Mouse (Mus musculus) heart, postnatal 4 days (tissue): ENCODE data around the gene Arid1b. TPM values are rescaled to one million over a fixed set of nuclear protein-coding genes. Genes with fewer than 3 reads are reported as not detected.

ENCODE experiments used
- DNase-seq: peaks from one replicate; pipeline ENCODE4 v3.0.0; 2021
- total RNA-seq, 2 experiments: library from RNA; stranded (reverse); gene quantifications; 2 replicates each; pipeline ENCODE4 v1.2.3; 2021

The Arid1b gene
- total RNA-seq, 2 experiments from 2014 or later, result 40.5 to 41.6 TPM

DNA sequence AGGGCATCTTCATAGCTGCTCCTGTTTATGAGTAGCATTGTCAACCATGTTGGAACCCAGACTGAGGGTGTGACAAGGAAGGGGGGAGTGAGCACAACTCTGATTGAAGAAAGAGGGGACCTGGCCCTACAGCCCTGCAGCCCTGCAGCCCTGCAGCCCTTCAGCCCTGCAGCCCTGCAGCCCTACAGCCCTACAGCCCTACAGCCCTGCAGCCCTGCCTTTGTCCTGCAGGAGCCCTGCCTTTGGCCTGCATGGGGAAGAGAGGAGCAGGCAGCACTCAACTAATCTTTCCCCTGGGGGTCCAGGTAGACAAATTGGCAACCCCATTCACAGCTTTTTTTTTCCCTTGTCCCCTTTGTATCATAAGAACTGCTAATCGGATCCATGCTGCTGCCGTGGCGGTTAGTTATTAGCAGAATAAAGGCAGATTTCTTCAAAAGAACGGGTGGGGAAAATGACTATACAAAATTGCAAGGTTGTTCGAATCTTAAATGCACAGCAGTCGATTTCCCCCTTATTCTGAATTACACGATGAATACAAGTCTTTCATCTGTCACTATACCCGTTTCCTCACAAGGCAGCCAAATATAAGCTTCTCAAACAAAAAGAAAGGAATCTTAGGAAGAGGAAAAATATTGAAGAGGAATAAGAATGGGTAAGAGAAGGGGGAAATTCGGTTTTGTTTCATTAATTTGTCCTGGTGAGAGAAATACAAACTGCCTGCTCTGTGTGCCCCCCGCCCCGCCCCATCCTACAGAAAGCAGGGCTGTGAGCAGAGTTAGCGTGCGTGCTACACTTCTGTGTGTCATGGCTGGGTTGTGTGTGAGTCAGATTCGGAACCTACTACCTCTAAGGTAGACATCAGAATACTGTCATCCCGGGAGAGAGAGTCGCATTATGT is 260.8 kb downstream of the Arid1b start:
- no peak for DNase-seq

DNA sequence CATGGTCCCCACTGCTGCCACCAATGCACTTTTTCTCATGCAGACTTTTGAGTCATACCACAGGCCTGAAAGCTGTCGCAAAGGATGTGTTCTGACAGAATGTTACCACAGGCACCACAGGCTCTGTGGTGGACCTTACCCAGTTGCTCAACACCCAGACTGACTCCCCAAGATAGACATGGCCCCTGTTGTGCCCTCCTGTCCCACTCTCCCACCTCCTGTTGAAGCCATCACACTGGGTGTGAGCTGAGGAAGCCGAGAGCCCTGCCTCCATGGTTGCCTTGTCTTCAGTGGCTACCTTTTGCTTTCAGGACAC is 261.4 kb downstream of the Arid1b start:
- no peak for DNase-seq

DNA sequence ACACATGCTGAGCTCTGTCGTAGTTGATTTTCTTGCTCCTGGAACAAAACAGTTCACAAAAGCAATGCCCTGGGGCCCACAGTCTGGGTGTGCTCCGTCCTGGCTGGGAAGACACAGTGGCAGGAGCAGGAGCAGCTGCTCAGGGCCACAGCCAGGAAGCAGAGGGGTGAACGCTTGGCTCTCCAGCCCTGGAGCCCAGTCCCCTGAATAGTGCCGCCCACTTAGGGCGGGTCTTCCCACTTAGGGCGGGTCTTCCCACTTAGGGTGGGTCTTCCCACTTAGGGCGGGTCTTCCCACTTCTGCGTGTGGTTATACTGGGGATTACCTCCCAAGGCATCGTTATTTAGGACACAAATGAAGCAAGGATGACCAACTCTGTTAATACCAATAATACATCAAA is 264.8 kb downstream of the Arid1b start:
- DNase-seq, result no peak

DNA sequence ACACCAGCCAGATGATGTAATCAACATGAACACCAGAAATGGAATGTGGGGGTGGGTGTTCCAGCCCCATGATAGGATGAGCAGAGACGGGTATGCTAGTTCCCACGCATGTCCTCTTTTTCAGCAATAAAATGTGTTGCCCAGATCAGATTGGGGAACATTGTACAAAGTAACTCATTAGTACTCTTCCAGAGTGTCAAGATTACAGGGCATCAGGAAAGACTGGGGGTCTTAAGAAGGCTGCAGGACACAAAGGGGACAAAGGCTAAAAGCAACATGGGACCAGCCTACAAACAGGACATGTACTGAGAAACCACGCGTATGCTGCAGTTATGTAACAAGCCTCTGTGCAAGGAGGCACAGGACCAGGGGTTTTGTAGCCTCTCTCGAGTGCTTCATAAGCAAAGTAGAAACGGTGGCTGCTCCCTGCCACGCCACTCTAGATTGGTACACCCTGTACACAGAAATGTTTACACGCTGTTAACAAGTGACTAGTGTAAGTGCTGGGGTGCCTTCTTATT is 267.1 kb downstream of the Arid1b start:
- DNase-seq, result no peak

DNA sequence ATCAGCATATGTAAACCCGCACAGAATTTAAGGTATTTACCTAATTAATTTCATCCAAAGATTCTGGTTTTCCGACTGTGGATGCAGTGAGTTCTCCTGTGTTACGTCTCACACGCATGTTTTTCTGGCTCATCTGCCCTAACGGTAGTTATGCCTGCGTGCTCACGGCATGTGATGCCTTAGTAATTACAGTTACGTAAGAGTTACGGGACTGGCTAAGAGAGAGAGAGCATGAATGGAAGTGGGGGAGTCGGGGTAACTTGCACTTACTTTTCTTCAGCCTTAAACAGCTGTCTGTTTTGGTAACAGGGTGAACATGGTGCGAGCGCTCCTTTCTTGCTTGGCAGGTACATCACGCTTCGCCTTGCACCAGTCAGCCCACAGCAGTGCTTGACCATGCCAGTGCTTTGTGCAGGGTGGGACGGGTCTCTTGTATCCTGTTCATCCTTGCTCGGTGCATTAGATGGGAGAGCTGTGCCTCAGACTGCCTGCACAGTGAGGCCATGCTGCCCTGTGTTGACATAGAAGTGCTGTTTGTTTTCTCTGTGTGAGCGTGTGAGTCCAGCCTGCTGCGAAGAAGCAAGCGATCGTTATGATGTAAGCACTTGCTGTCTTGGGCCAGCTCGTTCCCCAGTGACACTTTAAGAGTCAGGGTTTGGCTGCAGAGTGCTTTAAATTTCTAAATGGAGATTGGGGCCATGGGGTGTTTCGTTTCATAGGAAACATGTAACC is 267.9 kb downstream of the Arid1b start:
- no peak for DNase-seq

DNA sequence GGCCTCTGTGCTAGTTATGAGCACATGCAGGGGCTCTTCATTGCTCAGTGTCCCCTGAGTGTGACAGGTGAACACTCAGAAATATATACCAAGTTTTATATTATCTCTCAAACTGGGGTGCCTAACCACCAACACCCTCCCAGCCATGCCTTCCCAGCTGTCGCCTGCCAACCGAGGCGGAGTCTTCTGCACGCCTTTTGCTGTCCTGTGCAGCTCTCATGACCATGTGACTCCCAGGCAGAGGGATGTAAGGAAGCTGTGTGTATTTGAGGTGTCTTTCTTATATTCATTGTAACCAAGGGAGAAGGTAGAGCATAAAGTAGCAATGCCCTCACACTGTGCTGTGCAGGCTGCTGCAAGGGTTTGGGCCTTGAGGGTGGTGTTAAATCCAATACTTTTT is 268.7 kb downstream of the Arid1b start:
- DNase-seq, result no peak

DNA sequence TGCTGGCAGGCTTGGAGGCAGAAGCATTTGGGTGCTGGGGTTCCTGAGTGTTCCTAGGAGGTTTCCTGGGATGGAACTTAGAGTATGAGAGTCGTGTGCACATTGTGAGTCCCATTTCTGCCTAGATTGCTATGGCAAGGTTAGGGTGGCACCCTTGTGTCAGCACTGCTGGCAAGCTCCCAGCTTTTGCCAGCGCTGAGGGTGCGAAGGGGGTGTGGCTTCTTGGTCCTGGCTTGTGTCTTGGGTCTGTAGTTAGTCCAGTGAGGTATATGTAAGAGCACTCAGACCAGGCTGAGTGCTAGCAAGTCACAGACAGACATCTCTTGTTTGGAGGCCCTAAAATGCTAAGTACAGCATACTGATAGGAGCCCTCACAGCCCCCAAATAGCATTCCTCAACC is 270.7 kb downstream of the Arid1b start:
- no peak for DNase-seq

DNA sequence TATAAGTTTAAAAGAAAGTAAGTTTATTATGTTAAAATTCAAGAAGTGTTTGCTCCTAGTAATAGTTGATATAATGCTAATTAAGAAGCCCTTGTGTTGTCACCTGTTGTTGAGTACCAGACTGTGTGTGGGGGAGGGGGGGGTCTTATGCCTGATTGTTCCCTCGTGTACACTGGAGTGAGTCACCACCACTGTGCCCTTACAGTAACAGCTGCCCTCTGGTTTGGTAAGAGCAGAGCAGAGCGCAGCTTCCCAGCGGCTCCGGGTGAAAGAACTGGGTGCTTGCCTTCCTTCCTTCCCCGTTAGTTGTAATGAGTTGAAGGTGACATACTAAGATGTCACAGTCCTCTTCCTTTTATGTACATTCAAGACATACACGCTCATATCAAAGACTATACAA is 271.5 kb downstream of the Arid1b start:
- no peak for DNase-seq

DNA sequence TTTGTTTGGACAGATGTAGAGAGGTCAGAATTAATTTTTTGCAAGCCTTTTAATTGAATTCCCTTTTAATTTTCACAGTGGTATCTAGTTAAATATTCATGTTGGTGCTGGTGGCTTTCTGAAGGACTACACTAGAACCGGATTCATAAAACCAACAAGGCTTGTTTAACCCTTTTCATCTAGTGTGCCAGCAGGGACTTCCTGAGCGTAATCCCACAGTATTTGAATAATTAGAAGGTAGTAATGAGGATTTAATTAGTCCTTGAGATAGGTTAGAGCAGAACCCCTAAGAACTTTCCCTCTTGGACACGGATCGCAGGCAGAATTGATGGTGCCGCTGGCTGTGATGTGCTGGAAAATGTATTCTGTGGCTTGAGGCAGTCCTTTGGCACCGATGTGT is 273.6 kb downstream of the Arid1b start:
- DNase-seq, result no peak

DNA sequence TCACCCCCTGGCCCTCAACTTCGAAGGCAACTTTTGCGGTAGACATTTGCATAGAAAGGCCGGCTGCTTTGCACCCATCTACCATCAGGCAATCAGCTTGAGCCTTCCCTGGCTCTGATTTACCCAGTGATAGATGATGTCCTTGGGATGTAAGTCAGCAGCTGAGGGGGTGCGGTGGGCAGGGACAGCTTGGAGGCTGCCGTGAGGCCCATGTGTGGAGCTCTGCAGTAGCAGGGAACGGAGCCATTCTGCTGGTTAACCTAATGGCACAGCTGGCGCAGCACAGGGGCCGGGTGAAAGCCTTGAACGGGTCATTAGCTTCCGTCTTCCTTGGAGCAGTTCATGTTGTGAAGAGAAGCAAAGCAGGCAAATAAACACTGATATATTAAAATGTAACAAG is 275.2 kb downstream of the Arid1b start:
- DNase-seq, result no peak

DNA sequence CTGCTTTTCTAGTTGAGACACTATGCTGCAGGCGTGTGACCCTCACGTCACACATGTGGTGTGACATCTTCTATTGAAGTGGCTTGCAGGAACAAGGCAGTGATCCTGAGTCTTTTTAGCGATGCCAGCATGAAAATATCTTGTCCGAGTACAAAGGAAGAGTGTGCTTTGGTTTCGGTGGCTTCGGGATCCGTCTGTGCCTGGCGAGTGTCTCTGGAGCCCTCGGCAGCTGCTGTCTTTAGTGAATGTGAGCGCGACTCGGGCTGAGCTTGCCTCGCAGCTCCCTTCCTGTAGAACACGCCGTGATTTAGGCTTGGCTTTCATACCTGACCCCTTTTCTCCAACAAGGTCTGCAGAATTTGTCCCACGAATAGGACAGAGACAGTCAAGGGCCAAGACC is 275.6 kb downstream of the Arid1b start:
- DNase-seq, result no peak

DNA sequence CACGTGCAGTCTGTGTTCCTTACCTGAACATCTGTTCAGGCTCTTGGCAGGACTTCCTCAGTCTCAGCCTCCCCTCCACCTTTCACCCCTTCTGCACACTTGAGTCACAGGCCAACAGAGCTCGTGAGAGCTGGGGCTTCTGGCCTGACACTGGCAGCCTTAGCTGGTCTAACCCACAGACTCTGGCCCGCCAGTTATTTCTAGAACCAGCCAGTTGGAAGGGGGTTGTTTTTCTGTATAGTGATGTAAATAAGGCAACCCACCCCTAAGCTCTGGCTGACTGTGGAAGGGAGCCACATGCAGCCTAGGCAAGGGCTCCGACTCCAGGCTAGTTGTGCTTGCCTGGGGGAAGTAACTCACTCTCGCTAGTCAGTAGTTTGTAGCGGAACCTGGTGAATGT is 276.7 kb downstream of the Arid1b start:
- no peak for DNase-seq

DNA sequence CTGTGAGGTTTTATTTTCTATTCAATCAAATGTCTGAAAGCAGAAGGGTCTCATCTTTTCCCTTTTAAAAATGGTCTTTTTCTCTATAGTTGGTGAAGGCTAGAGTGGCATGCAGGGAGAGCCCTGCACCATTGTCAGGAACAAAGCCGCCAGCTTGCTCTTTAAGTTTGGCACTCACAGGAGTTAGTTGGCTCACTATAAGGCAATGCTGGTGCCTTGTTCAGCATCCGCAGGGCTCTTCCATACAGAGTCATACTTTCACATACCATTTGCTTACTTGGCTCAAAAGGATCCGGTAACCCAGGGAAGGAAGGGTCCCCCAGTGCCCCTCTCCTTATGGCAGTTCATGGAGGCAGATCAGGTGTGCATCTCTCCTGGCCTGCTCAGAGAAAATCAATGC is 279.0 kb downstream of the Arid1b start:
- DNase-seq, result no peak

DNA sequence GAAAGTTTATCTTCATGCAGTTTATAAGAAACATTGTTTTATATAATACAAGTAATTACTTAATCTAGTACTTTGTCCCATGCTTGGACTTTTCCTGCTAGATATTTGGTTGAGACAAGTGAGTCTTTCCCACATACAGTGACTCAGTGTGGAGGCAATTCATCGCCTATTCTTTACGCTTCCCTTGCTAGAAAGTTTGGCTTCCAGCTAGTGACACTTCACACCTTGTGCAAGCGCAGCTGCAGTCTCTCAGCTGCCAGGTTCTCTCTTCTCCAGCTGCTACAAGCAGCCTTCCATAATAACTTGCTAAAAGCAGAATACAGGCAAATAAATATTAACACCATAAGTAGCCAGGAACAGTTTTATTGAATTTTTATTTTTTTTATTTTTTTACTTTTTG is 279.6 kb downstream of the Arid1b start:
- no peak for DNase-seq

DNA sequence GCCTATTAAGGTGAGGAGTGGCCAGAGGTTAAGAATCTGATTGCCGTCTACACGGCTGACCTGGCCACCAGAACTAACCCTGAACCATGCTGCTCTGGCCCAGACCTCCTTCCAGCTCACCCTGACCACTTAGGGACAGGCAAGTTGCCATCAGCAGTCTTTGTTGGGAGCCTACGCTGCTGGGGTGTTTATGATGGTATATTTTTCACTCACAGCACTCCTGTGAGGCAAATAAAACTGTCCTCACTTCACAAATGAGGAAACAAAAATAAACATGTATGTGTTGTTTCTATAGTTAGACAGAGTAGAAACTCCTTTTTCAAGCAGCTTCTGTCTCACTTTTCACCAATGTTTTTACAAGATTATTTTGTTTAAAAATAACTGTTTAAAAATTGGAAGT is 280.3 kb downstream of the Arid1b start:
- DNase-seq, result no peak

DNA sequence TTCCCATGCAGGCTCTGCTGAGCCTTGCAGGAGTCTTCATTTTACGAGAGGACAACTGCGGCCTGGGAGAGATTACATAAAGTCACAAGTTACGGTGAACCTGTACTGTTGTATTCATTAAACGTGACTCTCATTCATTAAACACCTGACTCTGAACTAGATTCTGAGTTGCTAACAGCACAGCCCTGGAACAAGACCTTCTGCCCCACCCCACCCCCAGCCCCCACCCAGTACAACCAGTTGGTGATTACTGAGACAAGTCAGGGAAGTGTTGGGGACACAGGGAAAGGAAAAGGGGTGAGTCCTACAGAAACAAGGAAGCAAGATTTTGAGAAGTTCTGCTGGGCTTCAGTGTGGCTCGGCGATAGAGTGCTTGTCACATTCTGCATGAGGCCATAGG is 281.6 kb downstream of the Arid1b start:
- no peak for DNase-seq

DNA sequence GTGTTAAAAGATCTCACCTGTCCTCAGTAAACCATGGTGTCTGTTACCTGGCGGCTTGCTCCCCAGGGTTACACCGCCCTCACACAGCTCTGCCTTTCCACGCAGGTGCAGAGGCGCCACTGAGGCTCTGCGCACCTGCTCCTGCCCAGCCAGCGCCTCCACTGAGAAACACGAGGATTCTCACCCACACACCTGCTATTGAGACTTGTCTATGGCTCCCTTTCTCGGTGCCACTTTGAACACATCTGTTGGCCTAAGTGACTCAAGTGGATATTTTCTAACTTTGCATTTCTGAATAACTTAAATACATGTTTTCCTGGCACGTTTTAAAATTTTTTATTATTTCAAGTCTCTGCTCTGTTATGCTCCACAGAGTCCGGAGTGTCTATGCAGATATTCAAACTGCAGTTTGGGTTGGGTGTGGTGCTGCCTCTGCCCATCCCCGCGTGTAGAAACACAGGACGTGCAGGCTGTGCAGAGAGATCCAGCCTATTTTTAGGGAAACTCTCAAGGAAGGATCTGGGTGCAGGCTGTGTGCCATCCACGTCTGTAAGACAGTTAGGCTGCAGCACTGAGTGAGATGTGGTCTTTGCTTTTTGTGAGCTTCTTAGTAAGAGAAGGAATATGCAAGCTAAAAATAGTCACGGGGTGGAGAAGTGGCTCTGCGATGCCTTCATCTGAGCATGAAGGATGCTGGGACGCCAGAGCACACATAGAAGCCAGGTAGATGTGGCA is 283.2 kb downstream of the Arid1b start:
- DNase-seq, result no peak

DNA sequence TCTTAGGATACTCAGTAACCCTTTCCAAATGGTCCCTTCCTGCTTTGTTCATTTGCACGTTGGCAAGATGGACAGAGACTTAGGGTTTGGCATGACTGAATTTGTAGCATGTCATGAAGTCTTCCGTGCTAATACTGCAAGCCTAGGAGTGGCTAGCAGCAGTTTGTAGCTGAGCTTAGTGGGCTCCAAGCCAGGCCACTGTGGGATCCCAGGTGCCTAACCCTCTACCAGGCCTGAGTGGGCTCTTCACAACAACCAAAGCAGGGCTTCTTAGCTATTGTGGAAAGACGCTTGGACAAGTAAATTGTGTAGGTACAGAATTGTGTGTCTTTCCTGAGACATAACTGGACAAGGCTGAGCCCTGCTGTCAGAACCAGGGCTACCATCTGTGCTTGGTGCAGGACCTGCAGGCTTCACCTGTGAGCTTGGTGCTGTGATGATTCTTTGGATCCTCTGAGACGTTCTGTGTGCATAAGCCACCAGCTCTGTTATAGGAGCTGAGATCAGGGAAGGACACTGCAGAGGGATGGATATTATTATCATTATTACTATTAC is 286.4 kb downstream of the Arid1b start:
- no peak for DNase-seq

DNA sequence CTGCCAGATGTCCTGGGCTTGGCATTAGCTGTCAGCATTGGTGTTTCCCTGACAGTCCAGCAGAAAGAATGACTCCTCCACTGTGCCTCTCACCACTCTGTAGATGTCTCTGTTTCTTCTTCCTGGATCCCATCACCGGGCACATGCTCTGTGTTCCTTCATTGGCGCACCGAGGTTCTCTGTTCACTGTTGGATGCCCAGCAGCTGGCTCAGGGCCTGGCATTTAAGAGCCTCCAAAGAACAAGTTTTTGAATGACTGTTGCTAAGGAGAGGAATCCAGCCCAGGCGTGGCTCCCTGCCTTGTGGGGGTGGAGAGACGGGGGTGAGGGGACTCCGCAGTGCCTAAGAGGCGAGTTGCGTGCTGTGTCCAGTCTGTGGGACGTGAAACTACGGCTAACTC is 290.7 kb downstream of the Arid1b start:
- peak; percentile 21 for DNase-seq

DNA sequence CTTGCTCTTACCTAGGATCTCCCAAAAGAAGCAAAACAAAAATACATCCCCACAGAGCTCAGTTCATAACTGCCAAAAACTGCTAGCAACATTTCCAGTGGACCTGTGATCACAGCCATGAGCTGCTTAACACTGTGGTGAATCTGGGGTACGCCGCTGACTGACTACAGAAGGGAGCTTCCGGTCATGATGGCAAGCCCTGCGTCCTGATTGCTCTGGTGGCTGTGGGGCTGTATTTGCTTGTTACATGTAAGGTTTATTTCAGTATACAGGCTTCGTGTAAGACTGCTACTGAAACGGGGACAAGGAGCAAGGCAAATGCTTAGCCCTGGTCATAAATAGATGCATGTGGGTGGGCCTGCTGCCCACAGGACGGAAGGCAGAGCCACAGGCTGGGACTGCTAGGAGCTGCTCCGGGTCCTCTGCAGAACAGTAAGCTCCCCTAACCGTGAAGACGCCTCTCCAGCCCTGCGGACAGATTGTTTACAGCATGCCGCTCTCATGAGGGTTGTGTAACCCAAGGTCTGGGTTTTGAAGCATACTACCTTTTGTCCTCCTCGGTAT is 291.8 kb downstream of the Arid1b start:
- DNase-seq, result no peak

DNA sequence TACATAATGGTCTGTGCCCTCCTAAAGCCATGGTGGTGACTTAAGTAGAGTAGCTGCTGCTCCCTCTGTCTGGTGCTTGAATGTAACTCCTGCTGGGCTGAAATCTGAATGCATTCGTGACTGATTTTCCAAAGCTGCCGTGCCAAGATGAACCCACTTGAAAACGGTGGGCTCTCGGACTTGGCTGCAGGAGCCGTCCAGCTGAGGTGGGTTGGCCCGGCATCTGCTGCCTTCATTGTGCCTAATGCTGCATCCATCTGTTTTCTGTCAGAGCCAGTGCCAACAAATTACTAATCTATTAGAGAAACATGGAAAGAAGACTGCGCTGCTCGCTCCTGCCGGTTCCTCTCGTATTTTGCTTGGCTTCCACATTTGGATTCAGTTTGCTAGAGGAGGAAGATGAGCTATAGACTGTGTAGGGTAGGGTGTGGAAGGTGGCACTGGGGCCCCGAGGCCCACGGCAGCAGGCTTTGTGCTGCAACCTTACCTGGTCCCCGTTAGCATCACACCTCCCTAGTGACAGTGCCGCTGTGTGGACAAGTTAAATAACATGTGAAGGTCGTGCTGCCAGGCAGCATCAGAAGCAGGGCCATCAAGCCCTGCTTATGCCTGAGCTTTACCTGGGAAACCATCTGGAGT is 292.6 kb downstream of the Arid1b start:
- DNase-seq, result peak; percentile 22

DNA sequence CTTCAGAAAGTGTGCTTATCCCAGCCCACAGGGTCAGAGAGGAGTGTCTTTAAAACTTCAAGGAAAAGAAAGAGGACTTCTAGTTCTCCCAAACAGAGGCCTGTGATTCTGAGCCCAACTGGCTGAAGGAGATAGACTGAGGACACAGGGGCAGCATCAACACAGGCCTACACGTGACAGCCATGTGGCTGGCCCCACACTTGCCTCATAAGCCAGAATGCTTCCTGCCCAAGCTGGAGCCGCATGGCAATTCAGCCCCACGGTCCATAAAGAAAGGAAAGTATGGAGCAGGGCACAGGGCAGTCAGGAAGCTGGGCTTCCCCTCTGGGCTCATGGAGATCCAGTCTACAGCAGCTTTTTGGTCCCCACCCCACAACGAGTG is 293.1 kb downstream of the Arid1b start:
- no peak for DNase-seq
